Mouse (Mus musculus) CH12.LX (cell line): ENCODE measurements around the gene Vav2. TPM values are rescaled to one million over a fixed set of nuclear protein-coding genes. Genes with fewer than 3 reads are reported as not detected.

Source experiments
- DNase-seq: peaks from one replicate; pipeline ENCODE4 v3.0.0-alpha.2; 2013; ENCODE audit errors: extremely low read depth
- H3K27ac ChIP-seq: 2 replicates; pipeline ENCODE4 v1.5.1; 2012; ENCODE audit warnings: low read depth, mild to moderate bottlenecking, control low read depth, moderate library complexity; ENCODE audit not compliant: insufficient read depth
- H3K27me3 ChIP-seq: replicated peaks from 2 replicates; pipeline ENCODE3; 2012; ENCODE audit warnings: inconsistent platforms
- H3K36me3 ChIP-seq, 2 experiments: replicated peaks in 1 of 2; 2 replicates each; pipeline versions ENCODE3 to v1.6.1; 2012; ENCODE audit warnings: inconsistent platforms in 1 of 2, low read length in 1 of 2, mild to moderate bottlenecking in 1 of 2, mixed read lengths in 1 of 2, moderate library complexity in 1 of 2; ENCODE audit not compliant: control insufficient read depth in 1 of 2, insufficient read depth in 1 of 2
- H3K4me1 ChIP-seq, 2 experiments: 2 replicates each; pipeline ENCODE4 v1.6.1; 2012; ENCODE audit warnings: inconsistent platforms in 1 of 2, moderate library complexity in 1 of 2; ENCODE audit not compliant: insufficient read depth in 2 of 2, control insufficient read depth in 1 of 2
- H3K4me2 ChIP-seq: 2 replicates; pipeline ENCODE4 v1.6.1; 2012; ENCODE audit warnings: low read depth, mild to moderate bottlenecking, control low read depth; ENCODE audit not compliant: poor library complexity, insufficient read depth, severe bottlenecking
- H3K4me3 ChIP-seq, 3 experiments: fragments of 150-350 bp in 1 of 3; sonication (generic) in 1 of 3; replicated peaks in 1 of 3; 2 replicates each; pipeline versions ENCODE3 to v1.5.1; 2011 to 2012; ENCODE audit warnings: low read depth in 2 of 3, low read length in 2 of 3, mild to moderate bottlenecking in 2 of 3, moderate library complexity in 2 of 3, control low read depth in 1 of 3, improper control_type of control experiment in 1 of 3, inconsistent platforms in 1 of 3, mixed read lengths in 1 of 3; ENCODE audit not compliant: poor library complexity in 1 of 3
- H3K79me2 ChIP-seq: replicated peaks from 2 replicates; pipeline ENCODE4 v1.6.1; 2012; ENCODE audit warnings: mild to moderate bottlenecking, moderate library complexity; ENCODE audit not compliant: control insufficient read depth, poor library complexity, insufficient read depth, severe bottlenecking; ENCODE audit errors: extremely low read depth
- H3K9ac ChIP-seq: 2 replicates; pipeline ENCODE4 v1.6.1; 2012; ENCODE audit warnings: low read depth, mild to moderate bottlenecking, control low read depth, moderate library complexity; ENCODE audit not compliant: insufficient read depth
- H3K9me3 ChIP-seq: replicated peaks from 2 replicates; pipeline ENCODE3; 2012; ENCODE audit warnings: low read length, inconsistent platforms, mixed read lengths
- BHLHE40 ChIP-seq: IDR thresholded peaks from 2 replicates; pipeline ENCODE4 v1.6.1; 2011; ENCODE audit warnings: mild to moderate bottlenecking, low read depth, low read length, improper control_type of control experiment
- CHD1 ChIP-seq: IDR thresholded peaks from 2 replicates; pipeline ENCODE4 v1.6.1; 2012; ENCODE audit warnings: low read depth, low read length, improper control_type of control experiment, inconsistent platforms
- CHD2 ChIP-seq: IDR thresholded peaks from 2 replicates; pipeline ENCODE4 v1.6.1; 2011; ENCODE audit warnings: low read length, improper control_type of control experiment
- E2F4 ChIP-seq: IDR thresholded peaks from 2 replicates; pipeline ENCODE4 v1.6.1; 2011; ENCODE audit warnings: low read depth, low read length, improper control_type of control experiment; ENCODE audit not compliant: insufficient replicate concordance
- ETS1 ChIP-seq: conservative IDR thresholded peaks from 2 replicates; pipeline ENCODE4 v1.6.1; 2012; ENCODE audit warnings: low read depth, mild to moderate bottlenecking, inconsistent platforms, low read length, improper control_type of control experiment, moderate library complexity
- HCFC1 ChIP-seq: IDR thresholded peaks from 2 replicates; pipeline ENCODE4 v1.6.1; 2012; ENCODE audit warnings: low read depth, mild to moderate bottlenecking, inconsistent platforms, low read length, improper control_type of control experiment
- JUN ChIP-seq: IDR thresholded peaks from 2 replicates; pipeline ENCODE4 v1.6.1; 2011; ENCODE audit warnings: low read depth, mild to moderate bottlenecking, low read length, improper control_type of control experiment, moderate library complexity; ENCODE audit not compliant: insufficient read depth
- KAT2A ChIP-seq: IDR thresholded peaks from 2 replicates; pipeline ENCODE4 v1.6.1; 2012; ENCODE audit warnings: low read length, improper control_type of control experiment, inconsistent platforms; ENCODE audit not compliant: insufficient replicate concordance
- MAX ChIP-seq: IDR thresholded peaks from 2 replicates; pipeline ENCODE4 v1.6.1; 2011; ENCODE audit warnings: low read length, improper control_type of control experiment
- MEF2A ChIP-seq: IDR thresholded peaks from 2 replicates; pipeline ENCODE4 v1.6.1; 2014; ENCODE audit warnings: low read depth, mild to moderate bottlenecking, inconsistent platforms, low read length, improper control_type of control experiment, borderline replicate concordance
- MXI1 ChIP-seq: IDR thresholded peaks from 2 replicates; pipeline ENCODE4 v1.6.1; 2011; ENCODE audit warnings: mild to moderate bottlenecking, low read depth, low read length, improper control_type of control experiment
- MYC ChIP-seq: IDR thresholded peaks from 2 replicates; pipeline ENCODE4 v1.6.1; 2011; ENCODE audit warnings: low read depth, mild to moderate bottlenecking, improper control_type of control experiment, low read length
- NRF1 ChIP-seq: IDR thresholded peaks from 2 replicates; pipeline ENCODE4 v1.6.1; 2014; ENCODE audit warnings: low read depth, mild to moderate bottlenecking, inconsistent platforms, low read length, improper control_type of control experiment, moderate library complexity
- PAX5 ChIP-seq: IDR thresholded peaks from 2 replicates; pipeline ENCODE4 v1.6.1; 2012; ENCODE audit warnings: low read length, inconsistent platforms, mixed read lengths
- POLR2A ChIP-seq: IDR thresholded peaks from 2 replicates; pipeline ENCODE4 v1.6.1; 2011; ENCODE audit warnings: low read depth, mild to moderate bottlenecking, improper control_type of control experiment, low read length
- RCOR1 ChIP-seq: conservative IDR thresholded peaks from 2 replicates; pipeline ENCODE4 v1.6.1; 2012; ENCODE audit warnings: low read depth, mild to moderate bottlenecking, inconsistent platforms, low read length, improper control_type of control experiment
- SIN3A ChIP-seq: IDR thresholded peaks from 2 replicates; pipeline ENCODE4 v1.6.1; 2012; ENCODE audit warnings: low read length, improper control_type of control experiment, inconsistent platforms
- SMC3 ChIP-seq: IDR thresholded peaks from 2 replicates; pipeline ENCODE4 v1.6.1; 2011; ENCODE audit warnings: low read depth, low read length, improper control_type of control experiment
- TCF12 ChIP-seq: IDR thresholded peaks from 2 replicates; pipeline ENCODE4 v1.6.1; 2014; ENCODE audit warnings: low read depth, mild to moderate bottlenecking, inconsistent platforms, low read length, improper control_type of control experiment
- UBTF ChIP-seq: IDR thresholded peaks from 2 replicates; pipeline ENCODE4 v1.6.1; 2012; ENCODE audit warnings: low read depth, mild to moderate bottlenecking, inconsistent platforms, low read length, improper control_type of control experiment, moderate library complexity
- ZKSCAN1 ChIP-seq: IDR thresholded peaks from 2 replicates; pipeline ENCODE4 v1.6.1; 2012; ENCODE audit warnings: low read depth, inconsistent platforms, low read length, improper control_type of control experiment, borderline replicate concordance
- ZNF384 ChIP-seq: IDR thresholded peaks from 2 replicates; pipeline ENCODE4 v1.6.1; 2012; ENCODE audit warnings: low read depth, low read length, improper control_type of control experiment, inconsistent platforms
- dilution Hi-C: fragments of 300-500 bp; cut with MboI; formaldehyde crosslinking; loops from 2 replicates; pipeline ENCODE4 v1.14.3; 2020; ENCODE audit warnings: low sequenced_read_pairs; ENCODE audit not compliant: extremely low pct_unique_long_range_greater_than_20kb, extremely low pct_ligation_motif_present
- in situ Hi-C: fragments of 300-500 bp; cut with MboI; formaldehyde crosslinking; loops from 3 replicates; pipeline ENCODE4 v1.14.3; 2019; ENCODE audit warnings: low sequenced_read_pairs, low pct_ligation_motif_present, low pct_unique_long_range_greater_than_20kb, mixed read lengths
- polyA plus RNA-seq: library from polyadenylated mRNA; unstranded; fragments of >175 nt; gene quantifications from 2 replicates; pipeline ENCODE4 v1.2.1, GENCODE M21; 2012; ENCODE audit warnings: low read depth; ENCODE audit not compliant: insufficient read length
- total RNA-seq, 2 experiments: library from RNA; depleted of rRNA; stranded (reverse); fragments of 300-350 nt in 1 of 2; fragments of >200 nt in 1 of 2; gene quantifications; 2 replicates each; pipeline ENCODE4 v1.2.3; 2012 to 2014

Vav2 gene
- total and polyA plus RNA-seq, 3 experiments = 31.5 to 46.8 (median 46.6) TPM

- H3K9me3 ChIP-seq = peaks cover 14% of the 10 kb centered on the region
- peaks cover 18 to 66% of the 10 kb centered on the region in 2 experiments for H3K4me1 ChIP-seq
- dilution Hi-C loops = no loop called here
- H3K36me3 ChIP-seq = peaks cover 51 to 92% of the 10 kb centered on the region in 2 experiments
- H3K9ac ChIP-seq = no peak overlapping the region
- no peaks in the 10 kb centered on the region for H3K27me3 ChIP-seq
- no peak overlapping the region for H3K27ac ChIP-seq
- in situ Hi-C loops = no loop called here
- no peak for DNase-seq
- H3K4me2 ChIP-seq = no peak overlapping the region
- peaks cover 78% of the 10 kb centered on the region for H3K79me2 ChIP-seq
- no peak overlapping the region for H3K4me3 ChIP-seq
- TF ChIP-seq KAT2A (no peak), UBTF (no peak), CHD1 (no peak), MEF2A (no peak), E2F4 (no peak), SMC3 (no peak), MYC (no peak), NRF1 (no peak), BHLHE40 (no peak)
These were observed 76.5 kb downstream of the Vav2 start for GRCm38 (mm10) chr2:27350371-27350770.

GRCm38 (mm10) chr2:27343984-27344453 lies 82.8 kb downstream of the Vav2 start:
- Histone ChIP-seq H3K79me2 (peaks cover 93% of the 10 kb centered on the region), H3K4me3 (no peak overlapping the region), H3K27me3 (no peaks in the 10 kb centered on the region), H3K9me3 (no peaks in the 10 kb centered on the region), H3K4me2 (no peak overlapping the region), H3K27ac (no peak overlapping the region), H3K36me3 (peaks cover 47 to 98% of the 10 kb centered on the region in 2 experiments), H3K9ac (no peak overlapping the region), H3K4me1 (peaks cover 10 to 57% of the 10 kb centered on the region in 2 experiments)
- dilution Hi-C loops = no loop called here
- in situ Hi-C loops = no loop called here
- no peak for DNase-seq
- TF ChIP-seq SIN3A (no peak), TCF12 (no peak)

GRCm38 (mm10) chr2:27340682-27341081 lies 86.2 kb downstream of the Vav2 start:
- Histone ChIP-seq H3K27me3 (no peaks in the 10 kb centered on the region), H3K4me3 (no peak overlapping the region), H3K36me3 (peaks cover 47 to 95% of the 10 kb centered on the region in 2 experiments), H3K9me3 (no peaks in the 10 kb centered on the region), H3K79me2 (peaks cover 85% of the 10 kb centered on the region), H3K9ac (no peak overlapping the region), H3K4me1 (peaks cover 3 to 42% of the 10 kb centered on the region in 2 experiments; a peak in 3 of 4 replicates), H3K4me2 (no peak overlapping the region), H3K27ac (no peak overlapping the region)
- dilution Hi-C loops (no loop called here), in situ Hi-C loops (no loop called here)
- TF ChIP-seq JUN (no peak), RCOR1 (no peak), MYC (no peak), ETS1 (no peak), HCFC1 (no peak), CHD2 (no peak), ZKSCAN1 (no peak), UBTF (no peak), MXI1 (no peak), PAX5 (no peak), POLR2A (no peak), TCF12 (no peak), MAX (no peak), ZNF384 (no peak)
- DNase-seq = no peak
